Mouse (Mus musculus) cerebellum, adult 2 months (tissue): ENCODE data around the gene Ap5z1.

Experiments used
- CTCF ChIP-seq: fragments of 200-500 bp; IDR thresholded peaks from 2 replicates; pipeline ENCODE4 v1.5.1; 2011; ENCODE audit warnings: low read depth, mild to moderate bottlenecking, control low read depth, low read length, moderate library complexity, borderline replicate concordance; ENCODE audit not compliant: insufficient read depth
- POLR2A ChIP-seq: fragments of 200-500 bp; IDR thresholded peaks from 2 replicates; pipeline ENCODE4 v1.6.1; 2011; ENCODE audit warnings: low read length, control low read depth, borderline replicate concordance; ENCODE audit not compliant: insufficient read depth

DNA sequence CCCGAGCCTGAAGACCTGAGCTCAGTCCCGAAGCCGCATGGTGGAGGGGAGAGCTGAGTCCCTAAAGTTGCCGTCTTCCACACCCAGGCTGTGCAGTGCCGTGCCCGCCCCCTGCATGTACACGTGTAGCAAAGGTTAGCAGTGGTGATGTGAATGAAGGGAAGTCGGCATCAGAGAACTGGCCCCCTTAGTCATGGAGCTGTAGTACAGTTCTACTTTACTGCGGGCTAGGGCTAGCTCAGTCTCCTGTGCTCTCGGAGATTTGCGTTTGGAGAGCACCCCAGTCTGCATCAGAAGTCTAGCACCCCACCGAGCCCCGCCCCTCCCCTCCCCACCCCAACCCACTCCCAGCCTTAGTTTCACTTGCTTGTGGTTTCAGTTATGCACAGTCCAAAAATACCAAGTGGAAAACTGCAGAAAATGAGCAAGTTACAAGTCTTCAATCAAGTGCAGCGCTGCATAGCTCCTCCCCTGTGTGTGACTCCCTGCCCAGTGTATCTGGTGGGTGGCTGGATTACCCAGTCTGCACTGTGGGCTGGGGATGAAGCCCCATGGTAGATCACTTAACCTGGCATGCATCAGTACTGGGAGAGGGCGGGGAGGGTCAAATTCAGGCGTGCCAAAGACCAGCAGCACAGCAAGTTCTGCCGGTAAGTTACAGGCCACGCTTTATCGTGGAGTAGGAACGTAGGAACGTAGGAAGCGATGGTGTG lies 22.3 kb upstream of the Ap5z1 start:
- no peak for TF ChIP-seq CTCF
- TF ChIP-seq POLR2A: no peak
